Mouse (Mus musculus): ENCODE measurements around the gene Tesk2. TPM values are rescaled to one million over a fixed set of nuclear protein-coding genes. Genes with fewer than 3 reads are reported as not detected.
A peak's percentile ranks its signal among the peaks of the same experiment; 100 is the strongest.

The Tesk2 gene
- total RNA-seq, 2 experiments from 2014 or later: 2.9 to 5.9 TPM

GRCm38 (mm10) chr4:116719396-116719795 lies 1.4 kb upstream of the Tesk2 start:
- DNase-seq: peak; percentile 66 to 81

GRCm38 (mm10) chr4:116721098-116721628 lies 415 bp downstream of the Tesk2 start:
- no peak for DNase-seq

- DNase-seq: no peak
Observed at GRCm38 (mm10) chr4:116722230-116722629, 1.5 kb downstream of the Tesk2 start.

- no peak for DNase-seq
Observed at GRCm38 (mm10) chr4:116725444-116725843, 4.7 kb downstream of the Tesk2 start.

GRCm38 (mm10) chr4:116727401-116727800 lies 6.7 kb downstream of the Tesk2 start:
- DNase-seq: no peak

GRCm38 (mm10) chr4:116729532-116729931 lies 8.8 kb downstream of the Tesk2 start:
- DNase-seq: no peak

- DNase-seq: no peak
Observed at GRCm38 (mm10) chr4:116731077-116731476, 10.3 kb downstream of the Tesk2 start.

GRCm38 (mm10) chr4:116732355-116732754 lies 11.6 kb downstream of the Tesk2 start:
- DNase-seq: no peak

GRCm38 (mm10) chr4:116734996-116735395 lies 14.2 kb downstream of the Tesk2 start:
- DNase-seq: no peak

- no peak for DNase-seq
Observed at GRCm38 (mm10) chr4:116738972-116739751, 18.4 kb downstream of the Tesk2 start.

- peak; percentile 8 to 16 for DNase-seq
Observed at GRCm38 (mm10) chr4:116749750-116750149, 29.0 kb downstream of the Tesk2 start.

GRCm38 (mm10) chr4:116761914-116762313 lies 41.2 kb downstream of the Tesk2 start:
- DNase-seq: no peak

GRCm38 (mm10) chr4:116764001-116764400 lies 43.3 kb downstream of the Tesk2 start:
- no peak for DNase-seq

GRCm38 (mm10) chr4:116768510-116768909 lies 47.8 kb downstream of the Tesk2 start:
- DNase-seq: no peak

GRCm38 (mm10) chr4:116769060-116769459 lies 48.3 kb downstream of the Tesk2 start:
- no peak for DNase-seq

- no peak for DNase-seq
Observed at GRCm38 (mm10) chr4:116776391-116776790, 55.6 kb downstream of the Tesk2 start.

- DNase-seq: no peak
Observed at GRCm38 (mm10) chr4:116777079-116777478, 56.3 kb downstream of the Tesk2 start.

GRCm38 (mm10) chr4:116780541-116780940 lies 59.8 kb downstream of the Tesk2 start:
- no peak for DNase-seq

GRCm38 (mm10) chr4:116781366-116781765 lies 60.6 kb downstream of the Tesk2 start:
- DNase-seq: no peak

GRCm38 (mm10) chr4:116782171-116782570 lies 61.4 kb downstream of the Tesk2 start:
- DNase-seq: no peak

GRCm38 (mm10) chr4:116786587-116786986 lies 65.8 kb downstream of the Tesk2 start:
- DNase-seq: no peak

- DNase-seq: peak in 1 of 2 experiments; percentile 31
Observed at GRCm38 (mm10) chr4:116787985-116788760, 67.4 kb downstream of the Tesk2 start.

GRCm38 (mm10) chr4:116788956-116789355 lies 68.2 kb downstream of the Tesk2 start:
- DNase-seq: peak; percentile 77 to 87
